Mouse (Mus musculus) ES-E14 (cell line): ENCODE results near the gene Kcnq5.

Source experiments
- HCFC1 ChIP-seq: IDR thresholded peaks from 2 replicates; pipeline ENCODE4 v1.6.1; 2012; ENCODE audit warnings: low read length, inconsistent platforms, borderline replicate concordance; ENCODE audit not compliant: insufficient read depth
- MAFK ChIP-seq: IDR thresholded peaks from 2 replicates; pipeline ENCODE4 v1.6.1; 2014; ENCODE audit warnings: mild to moderate bottlenecking, low read depth, low read length, inconsistent platforms; ENCODE audit not compliant: insufficient read depth
- ZC3H11A ChIP-seq: IDR thresholded peaks from 2 replicates; pipeline ENCODE4 v1.6.1; 2012; ENCODE audit warnings: low read depth, mild to moderate bottlenecking, inconsistent platforms, low read length, borderline replicate concordance
- ZNF384 ChIP-seq: IDR thresholded peaks from 2 replicates; pipeline ENCODE4 v1.6.1; 2012; ENCODE audit warnings: low read depth, low read length, inconsistent platforms

GRCm38 (mm10) chr1:21616666-21617065 is 345.1 kb downstream of the Kcnq5 start:
- TF ChIP-seq HCFC1 (no peak), MAFK (no peak), ZC3H11A (no peak), ZNF384 (no peak)
